Mouse (Mus musculus) midbrain, embryonic 13.5 days (tissue): ENCODE data around the gene Camk1g. TPM values are rescaled to one million over a fixed set of nuclear protein-coding genes. Genes with fewer than 3 reads are reported as not detected.

Experiments
- polyA plus RNA-seq: library from polyadenylated mRNA; unstranded; fragments of >200 nt; fragmentation: Nextera tagmentation; extraction: Ambion mirVana; gene quantifications from 2 replicates; pipeline ENCODE4 v1.2.1, GENCODE M21; 2015

The Camk1g gene
- polyA plus RNA-seq, 1 experiment from 2014 or later, result 42.5 TPM

Other genes starting within 250 kb of the Camk1g start
- 8.7 and 10.2 TPM in 2 replicates for gene Diexf, start 240.0 kb downstream of the Camk1g start, polyA plus RNA-seq
- gene Irf6, start 217.2 kb downstream of the Camk1g start, polyA plus RNA-seq, result 0.62 and 0.74 TPM in 2 replicates
- 14.2 and 15.4 TPM in 2 replicates for gene A130010J15Rik, start 202.3 kb downstream of the Camk1g start, polyA plus RNA-seq
- 1.1 and 1.2 TPM in 2 replicates for gene Traf3ip3, start 168.6 kb downstream of the Camk1g start, polyA plus RNA-seq
- gene Lamb3, start 162.6 kb downstream of the Camk1g start, polyA plus RNA-seq, result 0.58 and 0.62 TPM in 2 replicates
- not detected in 2 replicates for gene Hsd11b1, start 106.2 kb downstream of the Camk1g start, polyA plus RNA-seq
- 7.7 and 10.2 TPM in 2 replicates for gene G0s2, start 97.1 kb downstream of the Camk1g start, polyA plus RNA-seq